Mouse (Mus musculus): Measurements from ENCODE around the gene Neu1.

GRCm38 (mm10) chr17:34931061-34931734 lies at the start of gene Neu1:
- TF ChIP-seq CTCF (IDR thresholded peaks at IDR 0.05; ENCODE audit: low read depth, low read length), result peak; percentile 53
- no peak for TF ChIP-seq EP300 (IDR thresholded peaks at IDR 0.05; ENCODE audit: insufficient read depth, low read depth, low read length)

Measured in ES-Bruce4 (cell line).